Mouse (Mus musculus): ENCODE data around the gene Gucy1a1.
A peak's percentile ranks its signal among the peaks of the same experiment; 100 is the strongest.

Gucy1a1 gene

GRCm38 (mm10) chr3:82074201-82074851, 71.3 kb downstream of the Gucy1a1 start, which contains the start of gene Gucy1b1:
Gene Gucy1b1, minus strand, starts transcription at chr3:82074689.
- DNase-seq: peak; percentile 87 to 89

GRCm38 (mm10) chr3:82073741-82074181, 71.8 kb downstream of the Gucy1a1 start:
- DNase-seq: peak; percentile 79 to 83

- DNase-seq: no peak
Measured at GRCm38 (mm10) chr3:82067830-82068229, 77.8 kb downstream of the Gucy1a1 start.

GRCm38 (mm10) chr3:82061402-82062180, 84.0 kb downstream of the Gucy1a1 start:
- DNase-seq: no peak

- DNase-seq: no peak
Measured at GRCm38 (mm10) chr3:82057201-82057600, 88.4 kb downstream of the Gucy1a1 start.

GRCm38 (mm10) chr3:82054283-82054974, 91.2 kb downstream of the Gucy1a1 start:
- no peak for DNase-seq

GRCm38 (mm10) chr3:82052029-82052428, 93.6 kb downstream of the Gucy1a1 start:
- no peak for DNase-seq

- no peak for DNase-seq
Measured at GRCm38 (mm10) chr3:82051468-82051867, 94.1 kb downstream of the Gucy1a1 start.

- DNase-seq: no peak
Measured at GRCm38 (mm10) chr3:82048681-82049080, 96.9 kb downstream of the Gucy1a1 start.

- no peak for DNase-seq
Measured at GRCm38 (mm10) chr3:82048078-82048477, 97.5 kb downstream of the Gucy1a1 start.

- peak; percentile 60 to 77 for DNase-seq
Measured at GRCm38 (mm10) chr3:82047100-82047753, 98.4 kb downstream of the Gucy1a1 start.

- DNase-seq: no peak
Measured at GRCm38 (mm10) chr3:82046087-82046486, 99.5 kb downstream of the Gucy1a1 start.

GRCm38 (mm10) chr3:82044902-82045301, 100.7 kb downstream of the Gucy1a1 start:
- no peak for DNase-seq

GRCm38 (mm10) chr3:82043676-82044075, 101.9 kb downstream of the Gucy1a1 start:
- no peak for DNase-seq
